Mouse (Mus musculus) kidney, adult 2 months (tissue): Measurements from ENCODE around the gene Olfr1089.

Experiments
- CTCF ChIP-seq: fragments of 200-500 bp; conservative IDR thresholded peaks from 2 replicates; pipeline ENCODE4 v1.5.1; 2011; ENCODE audit warnings: low read depth, mild to moderate bottlenecking, control low read depth, low read length, moderate library complexity, mixed read lengths; ENCODE audit not compliant: insufficient read depth, insufficient read length
- POLR2A ChIP-seq: fragments of 200-500 bp; IDR thresholded peaks from one replicate; pipeline ENCODE4 v1.6.1; 2011; ENCODE audit warnings: low read depth, low read length, control low read depth

GRCm38 (mm10) chr2:86758893-86759292, 25.4 kb upstream of the Olfr1089 start, which contains the start of gene Olfr1090:
- TF ChIP-seq POLR2A (no peak), CTCF (no peak)
